Mouse (Mus musculus): ENCODE measurements around the gene Zbtb34.

The Zbtb34 gene

DNA sequence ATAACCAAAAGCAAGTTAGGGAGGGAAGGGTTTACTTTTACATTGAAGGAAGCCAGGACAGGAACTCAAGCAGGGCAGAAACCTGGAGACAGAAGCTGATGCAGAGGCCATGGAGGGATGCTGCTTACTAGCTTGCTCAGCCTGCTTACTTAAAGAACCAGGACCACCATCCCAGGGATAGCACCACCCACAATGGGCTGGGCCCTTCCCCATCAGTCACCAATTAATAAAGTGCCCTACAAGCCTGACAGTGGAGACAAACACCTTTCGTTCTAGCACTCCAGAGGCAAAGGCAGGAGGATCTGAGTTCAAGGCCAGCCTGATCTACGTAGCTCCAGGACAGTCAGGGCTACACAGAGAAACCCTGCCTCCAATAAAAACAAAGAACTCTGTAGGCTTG is 36.1 kb downstream of the Zbtb34 start:
- POLR2A ChIA-PET, result interaction anchor here in 3 of 4 experiments (0.5 to 2.2 kb wide), 9 partner anchors 12 to 434 kb away, joined by 3 to 12 read pairs (median 3); partner anchors contain the start of genes Lrsam1 (in 1 of the 3), Ralgps1 (in 1 of the 3) and Rpl12 (in 1 of the 3)
- CTCF ChIA-PET, result interaction anchor here in 1 of 4 experiments (1.5 kb wide), 1 partner anchor 7 kb away, joined by 4 read pairs; no protein-coding TSS in a partner anchor

DNA sequence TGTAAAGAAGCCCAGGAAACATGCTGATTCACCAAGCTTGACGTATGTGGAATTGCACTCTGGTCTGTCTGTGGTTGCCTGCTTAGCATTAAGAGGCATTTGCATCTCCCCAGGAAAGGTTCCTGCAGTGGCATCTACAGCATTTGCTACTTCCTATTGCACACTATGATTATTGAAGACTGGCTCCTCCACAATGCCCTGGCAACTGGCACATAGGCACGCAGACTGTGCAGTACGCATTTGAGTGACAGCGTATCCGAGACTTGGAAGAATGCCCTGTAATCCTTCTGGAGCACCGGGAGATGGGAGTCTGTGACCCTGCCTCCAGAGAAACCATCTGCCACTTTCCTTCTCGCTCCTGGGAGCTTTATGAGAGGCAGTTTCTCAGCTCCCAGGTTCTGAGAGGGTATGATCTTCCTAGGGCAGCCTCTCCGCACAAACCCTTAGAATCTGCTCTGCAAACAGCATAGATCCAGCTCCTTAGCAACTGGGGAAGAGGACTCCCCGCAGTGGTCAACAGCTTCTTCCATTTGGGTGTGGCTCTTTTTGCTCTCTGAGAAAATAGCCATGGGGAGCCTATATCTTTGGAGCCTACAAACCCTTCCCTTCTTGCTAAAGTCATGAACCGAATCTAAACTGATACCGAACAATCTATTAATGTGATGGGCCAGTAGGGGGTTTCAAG is 37.0 kb downstream of the Zbtb34 start:
- ChIA-PET POLR2A (interaction anchor here in 3 of 4 experiments (0.8 to 2.2 kb wide), 9 partner anchors 9 to 433 kb away, joined by 3 to 11 read pairs (median 4); partner anchors contain the start of genes Ralgps1 (in 2 of the 3), Lrsam1 (in 1 of the 3), Rpl12 (in 1 of the 3) and Slc2a8 (in 1 of the 3)), CTCF (interaction anchor here (0.5 to 1.5 kb wide), 6 partner anchors 8 to 668 kb away, joined by 3 to 4 read pairs (median 3); no protein-coding TSS in a partner anchor)

DNA sequence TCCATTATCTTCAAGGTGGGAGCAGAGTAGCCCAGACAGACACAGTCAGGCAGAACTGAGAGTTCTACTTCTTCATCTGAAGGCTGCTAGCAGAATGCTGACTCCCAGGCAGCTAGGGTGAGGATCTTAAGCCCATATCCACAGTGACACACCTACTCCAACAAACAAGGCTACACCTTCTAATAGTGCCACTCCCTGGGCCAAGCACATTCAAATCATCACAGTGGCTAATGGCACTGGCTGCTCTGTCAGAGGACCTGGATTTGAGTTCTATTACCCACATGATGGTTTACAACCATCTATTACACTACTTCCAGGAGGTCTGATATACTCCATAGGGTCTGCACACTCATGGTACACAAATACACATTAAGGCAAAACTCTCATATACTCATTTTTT is 38.1 kb downstream of the Zbtb34 start:
- ChIA-PET POLR2A (interaction anchor here in 2 of 4 experiments (1.0 to 2.2 kb wide), 4 partner anchors 10 to 53 kb away, joined by 3 to 11 read pairs (median 4); partner anchors contain the start of gene Ralgps1 (in 1 of the 2)), CTCF (interaction anchor here in 1 of 4 experiments (1.5 kb wide), 1 partner anchor 10 kb away, joined by 5 read pairs; no protein-coding TSS in a partner anchor)

DNA sequence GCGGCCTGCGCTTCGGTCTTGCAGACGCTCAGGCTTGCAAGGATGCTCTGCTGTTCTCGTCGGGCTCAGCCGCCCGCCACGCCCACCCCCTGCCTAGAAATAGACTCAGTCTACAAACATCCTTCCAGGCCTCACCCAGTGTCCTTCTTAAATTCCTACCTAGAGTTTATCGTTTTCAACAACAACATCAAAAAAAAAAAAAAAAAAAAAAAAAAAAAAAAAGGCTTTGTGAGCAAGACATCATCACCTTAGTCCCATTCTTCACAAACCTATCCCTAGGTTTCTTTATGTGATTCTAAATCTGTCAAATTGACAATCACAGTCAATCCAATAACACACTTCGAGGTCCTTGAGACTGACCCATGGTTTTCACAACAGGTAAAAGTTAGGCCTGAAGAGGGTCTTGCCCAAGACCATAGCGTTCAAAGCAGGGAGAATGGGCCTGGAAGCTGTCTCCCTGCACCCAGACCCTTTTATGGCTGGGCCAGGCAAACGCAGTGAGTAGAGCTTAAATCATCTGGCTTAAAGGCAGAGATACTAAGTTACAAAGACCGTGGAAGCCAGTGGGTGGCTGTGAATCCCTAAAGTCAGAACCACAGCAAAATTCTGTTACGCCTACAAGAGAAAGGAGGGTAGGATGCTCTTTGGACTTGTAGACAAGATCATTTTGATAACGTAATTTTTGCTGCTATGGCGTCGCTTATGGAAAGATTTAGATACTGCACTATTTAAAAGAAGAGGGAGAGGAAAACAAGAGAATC is 59.3 kb downstream of the Zbtb34 start:
- ChIA-PET CTCF (interaction anchor here (0.6 to 2.4 kb wide), 15 partner anchors 15 to 1068 kb away, joined by 3 to 22 read pairs (median 5); partner anchors contain the start of gene Garnl3 (in 2 of the 4)), POLR2A (interaction anchor here in 3 of 4 experiments (0.6 to 2.3 kb wide), 30 partner anchors 8 to 645 kb away, joined by 3 to 35 read pairs (median 5); partner anchors contain the start of genes Lrsam1 (in 2 of the 3), Rpl12 (in 2 of the 3), Angptl2 (in 1 of the 3) and Garnl3 (in 1 of the 3))

DNA sequence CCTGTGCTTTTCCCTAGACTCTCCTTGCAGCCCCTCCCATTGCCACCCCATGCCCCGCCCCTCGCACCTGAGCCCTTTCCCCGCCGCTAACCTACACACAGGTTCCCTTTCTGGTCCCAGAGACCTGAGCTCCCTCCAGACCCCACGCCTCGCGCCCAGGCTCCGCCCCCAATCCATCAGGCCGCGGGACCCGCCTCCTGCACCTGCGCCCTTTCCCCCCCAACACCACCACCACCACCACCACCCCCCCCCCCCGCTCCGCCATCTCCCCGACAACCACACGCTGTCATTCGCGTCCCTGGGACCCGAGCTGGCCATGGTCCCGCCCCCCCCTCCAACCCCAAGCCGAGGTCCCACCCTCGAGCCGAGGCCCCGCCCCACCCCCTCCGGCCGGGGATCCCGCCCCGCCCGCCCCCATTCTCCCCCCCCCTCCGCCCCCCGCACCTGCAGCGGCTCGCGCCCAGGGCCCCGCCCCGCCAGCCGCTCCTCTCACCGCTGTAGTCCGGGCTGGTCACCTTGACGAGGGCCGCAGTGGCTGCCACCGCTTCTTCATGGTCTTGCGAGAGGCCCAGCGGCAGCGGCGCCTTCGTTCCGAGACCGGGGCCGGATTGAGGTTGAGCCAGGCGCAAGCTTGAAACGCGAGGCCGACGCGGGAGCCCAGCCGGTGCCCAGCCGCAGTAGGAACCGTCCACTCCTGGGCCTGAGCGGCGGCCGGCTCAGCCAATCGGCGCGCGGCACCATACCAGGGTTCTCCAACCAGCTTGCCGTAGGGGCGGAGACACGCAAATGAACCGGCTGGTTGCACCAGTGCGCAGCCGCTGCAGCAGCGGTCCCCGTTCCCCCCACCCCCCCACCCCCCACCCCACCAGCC is 60.1 kb downstream of the Zbtb34 start, which contains the start of gene Ralgps1:
Gene Ralgps1 (minus strand): TSS at position 710 of the 871 bp plus-strand sequence.
- CTCF ChIA-PET, result interaction anchor here in 3 of 4 experiments (0.5 to 2.4 kb wide), 27 partner anchors 14 to 1899 kb away, joined by 3 to 22 read pairs (median 4); partner anchors contain the start of genes Garnl3 (in 2 of the 3) and Tor2a (in 1 of the 3)

DNA sequence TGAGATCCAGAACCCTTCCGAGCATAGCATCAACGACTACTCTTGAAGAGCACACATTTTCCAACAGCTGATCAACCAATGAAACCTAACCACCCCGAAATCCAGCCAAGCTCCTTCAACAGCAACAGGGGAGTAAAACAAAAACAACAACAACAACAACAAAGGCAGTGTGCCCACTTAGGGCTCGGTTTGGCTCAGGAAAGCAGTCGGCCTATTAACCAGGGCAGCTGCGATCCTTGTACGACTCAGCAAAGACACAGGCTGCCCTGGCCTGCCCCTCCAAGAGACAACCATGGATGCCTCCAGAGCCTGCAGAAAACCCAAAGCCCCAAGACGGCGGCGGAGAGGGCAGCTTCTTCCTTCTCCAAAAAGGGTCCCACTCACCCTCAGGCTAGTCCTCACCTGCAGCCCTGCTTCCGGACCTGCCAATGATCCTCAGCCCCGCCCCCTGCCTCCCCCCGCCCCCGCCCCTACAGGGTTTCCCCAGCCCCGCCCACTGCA is 60.8 kb downstream of the Zbtb34 start:
- ChIA-PET CTCF (interaction anchor here in 3 of 4 experiments (0.6 to 2.4 kb wide), 19 partner anchors 13 to 613 kb away, joined by 3 to 22 read pairs (median 5); partner anchors contain the start of genes Garnl3 (in 1 of the 3) and Tor2a (in 1 of the 3)), POLR2A (interaction anchor here in 3 of 4 experiments (0.6 to 2.3 kb wide), 38 partner anchors 9 to 1923 kb away, joined by 3 to 35 read pairs (median 4); partner anchors contain the start of genes Garnl3 (in 2 of the 3), Lrsam1 (in 2 of the 3), Rpl12 (in 2 of the 3) and Slc2a8 (in 2 of the 3))

More for the DNA sequence above, 60.1 kb downstream of the Zbtb34 start, which contains the start of gene Ralgps1:
- POLR2A ChIA-PET, result interaction anchor here in 3 of 4 experiments (0.6 to 2.3 kb wide), 50 partner anchors 9 to 1923 kb away, joined by 3 to 35 read pairs (median 4); partner anchors contain the start of genes Lrsam1 (in 3 of the 3), Rpl12 (in 3 of the 3), Garnl3 (in 2 of the 3) and Slc2a8 (in 2 of the 3)

DNA sequence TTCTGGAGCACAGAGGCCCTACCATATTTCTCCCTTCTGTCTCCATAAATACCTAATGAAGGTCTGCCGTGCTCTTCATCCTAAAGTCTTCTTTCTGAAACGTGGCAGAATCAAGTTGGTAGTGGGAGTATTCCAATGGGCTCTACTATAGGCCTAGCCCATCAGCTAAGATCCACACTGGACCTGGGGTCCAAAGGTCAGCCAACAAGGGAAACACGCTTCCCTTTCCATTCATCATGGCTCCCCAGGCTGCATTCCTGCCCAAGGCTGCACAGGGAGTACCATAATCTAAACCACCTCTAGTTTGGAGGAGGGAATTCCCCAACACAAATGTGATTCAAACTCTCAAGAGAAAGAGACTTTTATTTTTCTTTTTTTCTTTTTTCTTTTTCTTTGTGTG is 61.7 kb downstream of the Zbtb34 start:
- CTCF ChIA-PET, result interaction anchor here in 2 of 4 experiments (0.6 to 2.4 kb wide), 3 partner anchors 21 to 239 kb away, joined by 3 to 17 read pairs (median 4); partner anchors contain the start of gene Garnl3 (in 1 of the 2)

DNA sequence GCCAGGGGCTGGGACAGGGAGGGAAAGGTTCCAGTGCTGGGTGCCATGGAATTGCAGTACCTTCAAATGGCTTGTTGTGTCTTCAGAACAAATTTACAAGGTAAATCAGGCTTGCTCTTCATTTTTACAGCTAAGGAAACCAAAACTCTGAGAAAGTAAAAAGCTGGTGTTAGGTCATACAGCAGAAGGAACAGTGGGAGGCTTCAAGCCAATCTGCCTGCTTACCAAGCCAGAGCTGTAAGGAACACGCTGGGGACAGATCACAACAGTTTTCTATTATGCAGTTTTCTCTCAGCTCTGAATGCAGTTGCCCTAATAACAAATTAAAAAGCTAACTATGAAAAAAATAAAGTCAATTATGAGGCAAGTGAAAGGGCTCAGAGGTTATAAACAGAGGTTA is 62.6 kb downstream of the Zbtb34 start:
- ChIA-PET CTCF (interaction anchor here in 2 of 4 experiments (1.3 to 1.7 kb wide), 2 partner anchors 20 kb away, joined by 3 to 4 read pairs; no protein-coding TSS in a partner anchor), POLR2A (interaction anchor here in 2 of 4 experiments (0.5 to 1.7 kb wide), 3 partner anchors 9 to 403 kb away, joined by 3 to 4 read pairs (median 3); no protein-coding TSS in a partner anchor)

More for the DNA sequence above, 61.7 kb downstream of the Zbtb34 start:
- POLR2A ChIA-PET, result interaction anchor here in 2 of 4 experiments (0.9 to 2.2 kb wide), 5 partner anchors 8 to 408 kb away, joined by 3 to 18 read pairs (median 4); partner anchors contain the start of genes Lrsam1 (in 1 of the 2) and Rpl12 (in 1 of the 2)

DNA sequence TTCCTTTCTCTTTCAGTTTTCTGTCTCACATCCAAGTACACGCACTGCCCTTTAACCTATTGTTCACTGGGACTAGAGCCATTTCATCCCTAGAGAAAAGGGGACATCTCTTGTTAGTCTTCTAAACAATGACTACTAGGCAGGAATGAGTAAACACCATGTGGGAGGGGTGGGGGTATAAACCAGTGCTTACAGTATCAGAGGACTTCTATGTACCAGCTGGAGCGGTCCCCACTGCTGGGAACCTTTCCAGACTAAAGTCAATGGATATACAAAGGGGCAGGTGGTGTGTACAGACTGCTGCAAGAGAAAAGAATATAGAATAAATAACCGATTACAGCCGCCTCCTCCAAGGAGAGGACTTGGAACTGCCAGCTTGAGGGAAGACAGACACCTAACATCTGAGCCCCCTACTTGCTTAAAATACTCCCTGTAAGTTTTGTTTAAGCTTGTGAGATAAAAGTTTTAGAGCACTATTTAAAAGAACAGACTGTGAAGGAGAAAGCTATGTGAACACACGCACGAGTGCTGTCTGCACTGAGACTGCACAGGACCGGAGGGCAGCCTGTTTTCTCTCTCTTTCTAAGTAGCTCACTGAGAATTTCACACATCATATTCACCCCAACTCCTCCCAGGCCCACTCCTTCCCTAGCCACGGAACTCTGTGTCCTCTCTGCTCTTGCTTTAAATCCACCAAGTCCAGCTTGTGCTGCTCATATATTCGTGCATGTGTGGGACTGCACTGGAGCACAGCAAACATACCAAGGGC is 65.2 kb downstream of the Zbtb34 start:
- ChIA-PET POLR2A (interaction anchor here in 2 of 4 experiments (0.5 to 1.9 kb wide), 3 partner anchors 14 to 241 kb away, joined by 3 to 8 read pairs (median 3); no protein-coding TSS in a partner anchor), CTCF (interaction anchor here in 1 of 4 experiments (0.8 kb wide), 1 partner anchor 17 kb away, joined by 4 read pairs; no protein-coding TSS in a partner anchor)

DNA sequence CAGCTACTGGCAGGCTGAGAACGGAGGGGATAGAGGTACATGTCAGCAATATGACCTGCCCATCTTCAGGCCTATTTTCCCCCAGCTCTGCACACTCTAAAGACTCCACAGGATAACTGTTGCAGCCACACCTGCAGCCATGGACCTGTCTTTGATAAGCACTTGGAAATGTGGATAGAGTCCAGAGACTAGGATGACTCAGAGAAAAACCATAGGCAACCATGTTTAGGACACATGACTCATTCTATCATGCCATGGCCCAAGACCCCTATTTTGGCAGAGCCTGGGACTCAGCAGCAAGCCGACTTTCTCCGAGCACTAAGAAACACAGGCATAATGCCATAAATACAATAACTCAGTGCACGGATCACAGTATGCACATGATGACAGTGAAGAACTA is 66.5 kb downstream of the Zbtb34 start:
- ChIA-PET CTCF (interaction anchor here in 1 of 4 experiments (0.6 kb wide), 1 partner anchor 17 kb away, joined by 4 read pairs; no protein-coding TSS in a partner anchor), POLR2A (interaction anchor here in 1 of 4 experiments (1.9 kb wide), 1 partner anchor 12 kb away, joined by 8 read pairs; no protein-coding TSS in a partner anchor)

DNA sequence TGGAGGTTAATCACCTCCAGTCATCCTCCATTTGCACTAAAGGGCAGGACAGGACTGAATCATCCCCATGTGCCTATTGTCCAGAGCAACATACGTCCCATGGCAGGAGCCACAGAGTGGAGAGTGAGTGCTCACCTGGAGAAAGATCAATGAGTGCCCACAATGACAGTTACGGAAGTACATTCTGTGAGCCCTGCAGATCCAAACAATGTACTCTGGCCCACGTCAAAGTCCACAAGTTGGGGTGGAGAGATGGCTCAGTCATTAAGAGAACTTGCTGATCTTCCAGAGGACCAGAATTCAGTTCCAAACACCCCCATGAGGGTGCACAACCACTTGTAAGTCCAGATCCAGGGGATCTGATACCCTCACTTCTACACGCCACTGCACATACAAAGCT is 67.2 kb downstream of the Zbtb34 start:
- CTCF ChIA-PET, result interaction anchor here in 2 of 4 experiments (0.6 kb wide), 2 partner anchors 16 to 498 kb away, joined by 4 to 5 read pairs; no protein-coding TSS in a partner anchor
- POLR2A ChIA-PET, result interaction anchor here in 1 of 4 experiments (0.7 to 1.9 kb wide), 3 partner anchors 9 to 199 kb away, joined by 3 to 8 read pairs (median 3); no protein-coding TSS in a partner anchor

DNA sequence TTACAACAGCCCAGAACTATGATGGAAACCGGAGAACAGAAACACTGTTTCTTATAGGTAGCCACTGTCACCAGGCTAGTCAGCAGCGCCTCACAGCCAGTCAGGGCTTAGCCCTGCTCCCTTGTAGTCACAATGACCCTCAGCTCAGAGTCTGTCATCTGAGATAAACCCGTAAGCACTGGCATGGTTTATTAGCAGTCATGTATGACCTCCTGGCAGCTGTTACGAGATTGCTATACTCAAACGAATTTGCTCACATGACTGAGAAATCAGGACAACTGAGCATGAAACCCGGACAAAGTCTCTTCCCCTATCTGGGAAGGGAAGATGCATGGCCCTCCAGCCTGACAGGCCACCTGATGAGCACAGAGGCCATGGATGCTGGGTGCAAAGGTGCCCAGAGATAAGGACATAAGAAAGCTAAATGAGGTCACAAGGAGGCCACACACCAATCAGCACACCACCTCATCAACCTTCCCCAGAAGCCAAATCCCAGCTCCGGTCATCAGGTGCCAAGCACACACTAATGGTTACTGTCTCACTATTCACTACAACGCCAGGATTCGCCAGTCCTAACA is 69.9 kb downstream of the Zbtb34 start:
- ChIA-PET POLR2A (interaction anchor here in 3 of 4 experiments (1.1 to 2.1 kb wide), 5 partner anchors 9 to 230 kb away, joined by 3 to 7 read pairs (median 3); partner anchors contain the start of gene Ralgps1 (in 1 of the 3)), CTCF (interaction anchor here (0.5 to 3.2 kb wide), 7 partner anchors 12 to 254 kb away, joined by 3 to 18 read pairs (median 6); no protein-coding TSS in a partner anchor)

DNA sequence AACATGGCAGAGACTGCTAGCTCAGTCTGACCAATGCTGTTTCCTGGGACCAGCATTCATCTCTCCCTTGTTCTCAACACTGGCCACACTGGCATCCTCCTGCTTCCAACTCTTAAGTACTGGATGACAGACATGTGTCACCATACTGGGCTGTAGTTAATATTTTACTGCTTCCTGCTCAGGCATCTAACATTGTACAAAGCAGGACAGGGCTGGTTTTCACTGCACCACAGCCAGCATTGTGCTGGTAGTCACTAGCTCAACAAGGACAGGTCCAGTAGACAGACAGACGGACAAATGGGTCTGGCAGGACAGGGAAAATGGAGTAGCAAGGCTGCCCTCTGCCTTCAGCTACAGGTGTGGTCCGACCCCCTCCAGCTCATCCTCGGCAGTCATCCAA is 70.6 kb downstream of the Zbtb34 start:
- CTCF ChIA-PET, result interaction anchor here (0.5 to 3.2 kb wide), 8 partner anchors 11 to 255 kb away, joined by 3 to 18 read pairs (median 6); no protein-coding TSS in a partner anchor
- POLR2A ChIA-PET, result interaction anchor here (0.6 to 2.1 kb wide), 10 partner anchors 8 to 298 kb away, joined by 3 to 7 read pairs (median 4); partner anchors contain the start of gene Ralgps1 (in 2 of the 4)

DNA sequence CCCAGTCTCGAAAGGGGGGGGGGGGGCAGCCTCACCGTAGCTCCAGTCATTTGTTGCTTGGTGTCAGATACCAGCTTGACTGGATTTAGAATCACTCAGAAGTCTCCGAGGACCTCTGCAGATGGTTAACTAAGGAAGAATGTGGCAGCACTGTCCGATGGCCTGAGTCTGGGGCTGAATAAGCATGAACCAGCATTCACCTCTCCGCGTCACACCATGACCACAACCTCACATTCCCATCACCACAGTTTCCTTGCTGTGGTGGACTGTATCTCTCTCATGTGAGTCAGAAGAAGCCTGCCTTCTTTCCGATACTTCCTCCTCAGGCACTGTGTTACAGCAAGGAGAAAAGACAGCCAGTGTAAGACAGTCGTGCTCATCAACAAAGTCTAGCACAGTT is 71.9 kb downstream of the Zbtb34 start:
- POLR2A ChIA-PET, result interaction anchor here in 2 of 4 experiments (0.5 to 1.5 kb wide), 4 partner anchors 10 to 158 kb away, joined by 3 to 4 read pairs (median 3); no protein-coding TSS in a partner anchor
- CTCF ChIA-PET, result interaction anchor here in 2 of 4 experiments (0.6 to 3.2 kb wide), 4 partner anchors 10 to 378 kb away, joined by 3 to 18 read pairs (median 10); no protein-coding TSS in a partner anchor

All from embryonic stem cell, embryonic (primary cell).